Mouse (Mus musculus) cerebellum, adult 8-10 months (tissue): Measurements from ENCODE around the gene Aunip.
A peak's percentile ranks its signal among the peaks of the same experiment; 100 is the strongest.
"Not testable (repeated sequence)": the region's sequence is repeated elsewhere in the genome, so short reads cannot be mapped to it uniquely, and the experiment has no call there.

Experiments used
- DNase-seq: peaks from one replicate; pipeline ENCODE4 v3.0.0; 2022

The Aunip gene

DNA sequence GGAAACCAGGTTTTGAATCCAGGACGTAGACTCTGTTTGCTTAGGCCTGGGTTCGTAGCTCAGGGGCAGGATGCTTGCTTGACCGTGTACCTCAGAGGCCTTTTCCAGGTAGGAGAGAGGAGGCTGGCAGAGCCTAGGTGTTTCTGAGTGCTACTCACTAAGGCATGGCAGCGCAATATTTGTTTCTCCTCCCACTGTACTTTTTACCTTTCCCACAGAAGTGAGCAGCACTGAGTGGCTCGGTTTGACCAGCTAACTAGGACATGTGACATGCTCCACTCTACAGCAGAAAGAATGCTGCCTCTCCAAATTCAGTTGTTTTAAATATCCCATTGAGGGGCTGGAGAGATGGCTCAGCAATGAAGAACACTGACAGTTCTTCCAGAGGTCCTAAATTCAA is 22.6 kb upstream of the Aunip start:
- no peak for DNase-seq

GRCm38 (mm10) chr4:134489986-134490665 is 20.7 kb upstream of the Aunip start:
- DNase-seq, result no peak

- peak; percentile 42 for DNase-seq
Observed at GRCm38 (mm10) chr4:134491716-134492115, 19.1 kb upstream of the Aunip start.

- not testable (repeated sequence) for DNase-seq
Observed at GRCm38 (mm10) chr4:134494161-134494560, 16.6 kb upstream of the Aunip start.

DNA sequence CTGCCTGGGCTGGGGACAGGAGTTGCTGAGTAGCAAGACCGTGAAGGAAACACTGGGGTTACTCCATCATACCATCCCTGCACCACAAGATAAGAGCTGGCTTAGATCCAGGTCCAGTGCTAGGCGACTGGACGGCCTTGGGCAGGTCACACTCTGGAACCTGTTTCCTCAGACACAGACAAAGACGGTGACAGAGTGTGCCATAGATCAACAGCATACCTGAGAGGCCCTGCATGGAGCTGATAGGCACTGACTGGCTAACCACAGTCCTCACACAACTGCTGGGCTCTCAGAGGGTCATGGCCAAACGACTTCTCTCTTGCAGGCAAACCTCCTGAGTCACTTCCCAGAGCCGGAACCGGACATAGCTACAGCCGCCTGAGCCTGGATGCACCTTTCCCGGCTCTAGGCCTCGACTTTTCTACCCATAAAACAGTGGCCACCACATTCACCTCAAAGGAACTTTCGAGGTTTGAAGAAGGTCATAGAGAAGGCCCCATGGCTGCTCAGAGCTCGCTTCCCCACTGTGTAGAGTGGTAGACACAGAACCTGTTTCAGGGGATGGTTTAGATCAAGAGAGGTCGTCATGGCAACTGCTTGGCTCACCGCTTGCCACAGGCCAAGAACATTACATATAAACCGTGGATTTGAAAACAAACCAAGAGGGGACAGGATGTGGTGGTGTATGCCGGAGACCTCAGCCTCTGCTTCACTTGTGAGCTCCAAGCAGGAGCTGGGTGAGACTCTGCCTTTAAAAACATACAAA is 15.8 kb upstream of the Aunip start:
- DNase-seq, result no peak

GRCm38 (mm10) chr4:134495546-134495923 is 15.3 kb upstream of the Aunip start:
- no peak for DNase-seq

- DNase-seq, result peak; percentile 83
Observed at GRCm38 (mm10) chr4:134496595-134497210, 14.1 kb upstream of the Aunip start, which contains the start of gene Paqr7. Paqr7 (plus strand) TSS chr4:134496697.

- no peak for DNase-seq
Observed at GRCm38 (mm10) chr4:134497223-134497622, 13.6 kb upstream of the Aunip start.

GRCm38 (mm10) chr4:134497986-134498731 is 12.6 kb upstream of the Aunip start:
- no peak for DNase-seq

DNA sequence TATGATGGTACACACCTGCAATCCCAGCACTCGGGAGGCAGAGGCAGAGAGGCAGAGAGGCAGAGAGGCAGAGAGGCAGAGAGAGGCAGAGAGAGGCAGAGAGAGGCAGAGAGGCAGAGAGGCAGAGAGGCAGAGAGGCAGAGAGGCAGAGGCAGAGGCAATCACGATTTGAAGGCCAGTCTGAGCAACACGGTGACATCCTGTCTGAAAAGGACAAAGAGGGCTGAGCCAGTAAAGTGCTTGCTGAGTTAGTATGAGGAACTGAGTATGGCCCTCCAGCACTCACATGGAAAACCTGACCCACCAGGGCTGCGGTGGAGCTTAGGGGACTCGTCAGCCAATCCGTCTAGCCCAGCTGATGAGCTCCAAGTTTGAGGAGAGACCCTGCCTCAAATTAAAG is 11.8 kb upstream of the Aunip start:
- DNase-seq, result not testable (repeated sequence)

GRCm38 (mm10) chr4:134501095-134501494 is 9.7 kb upstream of the Aunip start:
- DNase-seq, result no peak

- DNase-seq, result no peak
Observed at GRCm38 (mm10) chr4:134503686-134504357, 7.0 kb upstream of the Aunip start.

DNA sequence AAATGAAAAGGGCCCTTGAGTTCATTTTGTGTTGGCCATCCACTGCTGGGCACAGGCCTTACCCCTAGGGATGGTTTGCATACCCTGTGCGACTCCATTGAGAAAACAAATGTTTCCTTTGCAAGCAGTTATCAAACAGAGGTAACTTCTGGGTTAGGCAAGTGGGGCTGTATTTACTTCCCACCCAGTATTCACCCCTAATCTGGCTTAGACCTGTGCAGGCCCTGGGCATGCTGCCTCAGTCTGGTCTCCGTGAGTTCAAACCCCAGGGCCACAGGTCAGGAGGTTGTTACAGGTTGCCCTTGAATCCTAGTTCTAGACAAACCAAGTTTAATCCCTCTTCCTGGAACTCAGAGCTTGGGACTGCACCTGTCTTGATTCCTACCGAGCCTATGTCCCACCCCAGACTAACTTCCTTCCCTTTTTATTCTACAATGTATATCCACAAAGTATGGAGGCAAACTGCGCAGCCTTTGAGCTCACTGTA is 5.5 kb upstream of the Aunip start:
- no peak for DNase-seq

DNA sequence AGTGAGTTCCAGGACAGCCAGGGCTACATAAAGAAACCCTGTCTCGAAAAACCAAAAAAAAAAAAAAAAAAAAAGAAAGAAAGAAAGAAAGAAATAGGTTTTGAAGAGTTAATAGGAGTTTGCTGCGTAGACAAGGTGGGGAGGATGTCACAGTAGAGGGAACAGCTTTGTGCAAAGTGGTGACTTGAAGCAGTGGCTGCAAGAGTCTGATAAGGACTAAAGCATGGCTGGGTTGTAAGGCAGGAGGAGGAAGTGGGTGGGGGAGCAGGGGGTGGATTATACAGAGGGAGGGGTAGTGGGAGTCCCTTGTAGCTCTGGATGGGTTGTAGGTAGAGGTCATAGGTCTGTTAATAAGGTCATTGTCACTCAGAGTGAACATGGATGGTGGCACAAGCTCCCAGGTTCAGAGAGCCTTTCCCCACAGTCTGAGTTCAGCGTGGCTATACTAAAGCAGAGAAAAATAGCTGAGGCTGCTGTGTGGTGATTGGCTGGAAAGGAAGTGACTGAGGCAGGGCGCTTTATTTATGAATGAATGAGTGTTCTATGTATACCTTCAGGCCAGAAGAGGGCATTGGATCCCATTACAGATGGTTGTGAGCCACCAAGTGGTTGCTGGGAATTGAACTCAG is 4.7 kb upstream of the Aunip start:
- no peak for DNase-seq

- DNase-seq, result no peak
Observed at GRCm38 (mm10) chr4:134506713-134507112, 4.1 kb upstream of the Aunip start.

GRCm38 (mm10) chr4:134510396-134510795 is 403 bp upstream of the Aunip start:
- no peak for DNase-seq

DNA sequence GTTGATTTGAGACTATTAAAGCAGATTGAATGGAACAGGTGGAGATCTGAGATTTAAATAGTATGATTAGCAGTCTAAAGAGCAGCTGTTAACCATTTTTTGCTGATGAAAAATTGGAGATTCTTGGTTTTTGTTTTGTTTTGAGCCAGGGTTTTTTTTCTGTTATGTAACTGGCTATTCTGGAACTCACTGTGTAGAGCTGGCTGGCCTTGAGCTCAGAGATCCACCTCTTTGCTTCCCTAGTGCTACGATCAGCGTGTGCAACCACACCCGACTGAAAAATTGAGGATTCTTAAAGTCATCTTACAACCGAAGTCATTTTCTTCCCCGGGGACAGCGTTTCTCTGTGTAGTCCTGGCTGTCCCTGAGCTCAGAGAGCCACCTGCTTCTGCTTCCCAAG is 931 bp downstream of the Aunip start:
- DNase-seq, result no peak

- DNase-seq, result no peak
Observed at GRCm38 (mm10) chr4:134512798-134513197, 2.0 kb downstream of the Aunip start.

DNA sequence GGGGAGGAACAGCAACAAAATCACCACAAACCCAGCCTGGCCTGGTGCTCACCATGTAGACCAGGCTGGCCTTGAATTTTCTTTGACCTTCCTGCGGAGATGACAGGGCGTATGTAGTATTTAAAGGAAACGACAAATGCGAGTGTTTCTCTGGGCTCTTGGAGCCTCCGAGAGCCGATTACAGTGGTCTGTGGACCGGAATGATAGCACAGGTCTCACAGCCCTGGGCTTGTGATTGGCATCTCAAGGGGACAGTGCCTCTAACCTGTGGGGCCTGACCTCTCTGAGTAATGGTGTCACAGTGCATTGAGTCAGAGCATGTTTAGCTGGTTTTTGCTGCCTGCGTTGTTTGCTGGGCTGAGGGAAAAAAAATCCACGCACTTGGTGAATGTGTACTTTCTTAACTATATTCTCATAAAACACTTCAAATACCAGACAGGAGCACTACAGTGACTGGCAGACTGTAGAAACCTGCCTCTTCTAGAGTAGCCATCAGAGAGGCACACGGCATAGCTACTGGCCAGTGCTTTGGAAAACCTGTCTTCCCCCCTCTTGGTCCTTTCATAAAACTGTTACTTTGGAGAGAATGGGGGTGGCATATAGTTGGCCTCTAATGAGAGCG is 3.6 kb downstream of the Aunip start:
- no peak for DNase-seq

GRCm38 (mm10) chr4:134515614-134516013 is 4.8 kb downstream of the Aunip start:
- DNase-seq, result no peak

GRCm38 (mm10) chr4:134516981-134517380 is 6.2 kb downstream of the Aunip start:
- no peak for DNase-seq

GRCm38 (mm10) chr4:134517719-134518118 is 6.9 kb downstream of the Aunip start:
- no peak for DNase-seq
